Mouse (Mus musculus): Measurements from ENCODE around the gene Lrrc8c. TPM values are rescaled to one million over a fixed set of nuclear protein-coding genes. Genes with fewer than 3 reads are reported as not detected.

The Lrrc8c gene
- polyA plus RNA-seq, 1 experiment from 2014 or later = 20.1 TPM

- peak overlapping the region; percentile 70 for H3K4me3 ChIP-seq (ENCODE audit: low read length)
- H3K9ac ChIP-seq (ENCODE audit: low read length) = peak overlapping the region; percentile 84
- H3K9me3 ChIP-seq (replicated peaks; ENCODE audit: control insufficient read depth, low read length) = no peaks in the 10 kb centered on the region
- 0% methylated on average over 5 of the region's 5 CpGs for WGBS
- no peaks in the 10 kb centered on the region for H3K36me3 ChIP-seq (ENCODE audit: control insufficient read depth, insufficient read depth)
- peaks cover 37% of the 10 kb centered on the region for H3K4me1 ChIP-seq (ENCODE audit: control insufficient read depth, insufficient read depth, low read length)
- no peak for ATAC-seq (replicated peaks; ENCODE audit: extremely low read depth, insufficient read depth, low FRiP score)
- H3K27me3 ChIP-seq (ENCODE audit: control insufficient read depth, insufficient read depth, low read length) = no peaks in the 10 kb centered on the region
- H3K27ac ChIP-seq (ENCODE audit: low read length) = peak overlapping the region; percentile 99
- H3K4me2 ChIP-seq (ENCODE audit: low read depth, low read length) = peak overlapping the region; percentile 78
These were observed 750 bp downstream of the Lrrc8c start for GRCm38 (mm10) chr5:105519976-105520300.

GRCm38 (mm10) chr5:105520442-105520965 lies 1.3 kb downstream of the Lrrc8c start:
- H3K4me1 ChIP-seq (ENCODE audit: control insufficient read depth, insufficient read depth, low read length) = peaks cover 40% of the 10 kb centered on the region
- H3K36me3 ChIP-seq (ENCODE audit: control insufficient read depth, insufficient read depth) = no peaks in the 10 kb centered on the region
- H3K27me3 ChIP-seq (ENCODE audit: control insufficient read depth, insufficient read depth, low read length) = no peaks in the 10 kb centered on the region
- H3K27ac ChIP-seq (ENCODE audit: low read length) = peak overlapping the region; percentile 99; the same call in 1 of the 2 replicates
- no peaks in the 10 kb centered on the region for H3K9me3 ChIP-seq (replicated peaks; ENCODE audit: control insufficient read depth, low read length)
- no peak for ATAC-seq (replicated peaks; ENCODE audit: extremely low read depth, insufficient read depth, low FRiP score)
- H3K4me3 ChIP-seq (ENCODE audit: low read length) = peak overlapping the region; percentile 70
- H3K9ac ChIP-seq (ENCODE audit: low read length) = peak overlapping the region; percentile 84
- WGBS = 23% methylated on average over 9 of the region's 9 CpGs
- H3K4me2 ChIP-seq (ENCODE audit: low read depth, low read length) = peak overlapping the region; percentile 78

- no peaks in the 10 kb centered on the region for H3K9me3 ChIP-seq (replicated peaks; ENCODE audit: control insufficient read depth, low read length)
- no peaks in the 10 kb centered on the region for H3K27me3 ChIP-seq (ENCODE audit: control insufficient read depth, insufficient read depth, low read length)
- peak overlapping the region; percentile 75 for H3K27ac ChIP-seq (ENCODE audit: low read length)
- peak overlapping the region; percentile 7; the same call in 1 of the 2 replicates for H3K4me3 ChIP-seq (ENCODE audit: low read length)
- WGBS = 23% methylated on average over 3 of the region's 3 CpGs
- no peaks in the 10 kb centered on the region for H3K36me3 ChIP-seq (ENCODE audit: control insufficient read depth, insufficient read depth)
- peak overlapping the region; percentile 30; the same call in 1 of the 2 replicates for H3K9ac ChIP-seq (ENCODE audit: low read length)
- 0 out of 2 replicates have a peak, but pooled peaks have one; percentile 16 for ATAC-seq (replicated peaks; ENCODE audit: extremely low read depth, insufficient read depth, low FRiP score)
- peaks cover 50% of the 10 kb centered on the region for H3K4me1 ChIP-seq (ENCODE audit: control insufficient read depth, insufficient read depth, low read length)
- peak overlapping the region; percentile 17 for H3K4me2 ChIP-seq (ENCODE audit: low read depth, low read length)
These were observed 4.3 kb downstream of the Lrrc8c start for GRCm38 (mm10) chr5:105523452-105523851.

- peaks cover 56% of the 10 kb centered on the region for H3K4me1 ChIP-seq (ENCODE audit: control insufficient read depth, insufficient read depth, low read length)
These were observed 5.8 kb downstream of the Lrrc8c start for GRCm38 (mm10) chr5:105525004-105525403.

GRCm38 (mm10) chr5:105526107-105526645 lies 7.0 kb downstream of the Lrrc8c start:
- H3K27ac ChIP-seq (ENCODE audit: low read length) = no peak overlapping the region
- no peaks in the 10 kb centered on the region for H3K36me3 ChIP-seq (ENCODE audit: control insufficient read depth, insufficient read depth)
- H3K4me3 ChIP-seq (ENCODE audit: low read length) = no peak overlapping the region
- 88% methylated on average over 4 of the region's 4 CpGs for WGBS
- no peaks in the 10 kb centered on the region for H3K27me3 ChIP-seq (ENCODE audit: control insufficient read depth, insufficient read depth, low read length)
- H3K9ac ChIP-seq (ENCODE audit: low read length) = no peak overlapping the region
- peaks cover 54% of the 10 kb centered on the region for H3K4me1 ChIP-seq (ENCODE audit: control insufficient read depth, insufficient read depth, low read length)
- H3K4me2 ChIP-seq (ENCODE audit: low read depth, low read length) = no peak overlapping the region
- ATAC-seq (replicated peaks; ENCODE audit: extremely low read depth, insufficient read depth, low FRiP score) = no peak
- H3K9me3 ChIP-seq (replicated peaks; ENCODE audit: control insufficient read depth, low read length) = no peaks in the 10 kb centered on the region

More at GRCm38 (mm10) chr5:105525004-105525403, 5.8 kb downstream of the Lrrc8c start:
- Histone ChIP-seq H3K4me3 (ENCODE audit: low read length) (no peak overlapping the region), H3K36me3 (ENCODE audit: control insufficient read depth, insufficient read depth) (no peaks in the 10 kb centered on the region), H3K4me2 (ENCODE audit: low read depth, low read length) (no peak overlapping the region), H3K27me3 (ENCODE audit: control insufficient read depth, insufficient read depth, low read length) (no peaks in the 10 kb centered on the region), H3K27ac (ENCODE audit: low read length) (peak overlapping the region; percentile 48), H3K9ac (ENCODE audit: low read length) (no peak overlapping the region), H3K9me3 (replicated peaks; ENCODE audit: control insufficient read depth, low read length) (no peaks in the 10 kb centered on the region)
- ATAC-seq (replicated peaks; ENCODE audit: extremely low read depth, insufficient read depth, low FRiP score) = no peak
- WGBS = 61% methylated on average over 12 of the region's 12 CpGs

GRCm38 (mm10) chr5:105526766-105527165 lies 7.6 kb downstream of the Lrrc8c start:
- Histone ChIP-seq H3K27me3 (ENCODE audit: control insufficient read depth, insufficient read depth, low read length) (no peaks in the 10 kb centered on the region), H3K9me3 (replicated peaks; ENCODE audit: control insufficient read depth, low read length) (no peaks in the 10 kb centered on the region), H3K4me1 (ENCODE audit: control insufficient read depth, insufficient read depth, low read length) (peaks cover 52% of the 10 kb centered on the region), H3K4me2 (ENCODE audit: low read depth, low read length) (no peak overlapping the region), H3K4me3 (ENCODE audit: low read length) (no peak overlapping the region), H3K36me3 (ENCODE audit: control insufficient read depth, insufficient read depth) (no peaks in the 10 kb centered on the region), H3K9ac (ENCODE audit: low read length) (no peak overlapping the region), H3K27ac (ENCODE audit: low read length) (peak overlapping the region; percentile 49; the same call in 1 of the 2 replicates)
- no peak for ATAC-seq (replicated peaks; ENCODE audit: extremely low read depth, insufficient read depth, low FRiP score)
- WGBS = 70% methylated on average over 9 of the region's 9 CpGs

GRCm38 (mm10) chr5:105527477-105528331 lies 8.5 kb downstream of the Lrrc8c start:
- ATAC-seq (replicated peaks; ENCODE audit: extremely low read depth, insufficient read depth, low FRiP score) = peak; percentile 66; the same call in 1 of the 2 replicates
- Histone ChIP-seq H3K4me3 (ENCODE audit: low read length) (peak overlapping the region; percentile 30), H3K27ac (ENCODE audit: low read length) (peak overlapping the region; percentile 77), H3K4me1 (ENCODE audit: control insufficient read depth, insufficient read depth, low read length) (peaks cover 47% of the 10 kb centered on the region), H3K9me3 (replicated peaks; ENCODE audit: control insufficient read depth, low read length) (no peaks in the 10 kb centered on the region), H3K27me3 (ENCODE audit: control insufficient read depth, insufficient read depth, low read length) (no peaks in the 10 kb centered on the region), H3K36me3 (ENCODE audit: control insufficient read depth, insufficient read depth) (no peaks in the 10 kb centered on the region), H3K4me2 (ENCODE audit: low read depth, low read length) (peak overlapping the region; percentile 57), H3K9ac (ENCODE audit: low read length) (peak overlapping the region; percentile 55)
- WGBS = 44% methylated on average over 23 of the region's 23 CpGs

- no peak for ATAC-seq (replicated peaks; ENCODE audit: extremely low read depth, insufficient read depth, low FRiP score)
- Histone ChIP-seq H3K27me3 (ENCODE audit: control insufficient read depth, insufficient read depth, low read length) (no peaks in the 10 kb centered on the region), H3K27ac (ENCODE audit: low read length) (no peak overlapping the region), H3K4me3 (ENCODE audit: low read length) (no peak overlapping the region), H3K9ac (ENCODE audit: low read length) (no peak overlapping the region), H3K4me1 (ENCODE audit: control insufficient read depth, insufficient read depth, low read length) (peaks cover 23% of the 10 kb centered on the region), H3K36me3 (ENCODE audit: control insufficient read depth, insufficient read depth) (no peaks in the 10 kb centered on the region), H3K9me3 (replicated peaks; ENCODE audit: control insufficient read depth, low read length) (no peaks in the 10 kb centered on the region), H3K4me2 (ENCODE audit: low read depth, low read length) (no peak overlapping the region)
- 54% methylated on average over 6 of the region's 6 CpGs for WGBS
These were observed 11.4 kb downstream of the Lrrc8c start for GRCm38 (mm10) chr5:105530576-105530975.

- WGBS = 89% methylated on average over 3 of the region's 3 CpGs
- Histone ChIP-seq H3K27ac (ENCODE audit: low read length) (no peak overlapping the region), H3K4me2 (ENCODE audit: low read depth, low read length) (no peak overlapping the region), H3K9ac (ENCODE audit: low read length) (no peak overlapping the region), H3K4me1 (ENCODE audit: control insufficient read depth, insufficient read depth, low read length) (peaks cover 5% of the 10 kb centered on the region), H3K36me3 (ENCODE audit: control insufficient read depth, insufficient read depth) (peaks cover 8% of the 10 kb centered on the region), H3K27me3 (ENCODE audit: control insufficient read depth, insufficient read depth, low read length) (no peaks in the 10 kb centered on the region), H3K9me3 (replicated peaks; ENCODE audit: control insufficient read depth, low read length) (no peaks in the 10 kb centered on the region), H3K4me3 (ENCODE audit: low read length) (no peak overlapping the region)
- no peak for ATAC-seq (replicated peaks; ENCODE audit: extremely low read depth, insufficient read depth, low FRiP score)
These were observed 16.0 kb downstream of the Lrrc8c start for GRCm38 (mm10) chr5:105535186-105535585.

Data from heart, embryonic 16.5 days (tissue).